Mouse (Mus musculus) hindbrain, embryonic 14.5 days (tissue): ENCODE results near the gene Poll. TPM values are rescaled to one million over a fixed set of nuclear protein-coding genes. Genes with fewer than 3 reads are reported as not detected.
"Not testable (repeated sequence)": the region's sequence is repeated elsewhere in the genome, so short reads cannot be mapped to it uniquely, and the experiment has no call there.

Source experiments
- ATAC-seq: fragments of 200-750 bp; cut with Nextera tagmentation; 2 replicates; pipeline ENCODE4 v1.8.0; 2017; ENCODE audit warnings: moderate number of reproducible peaks, mild to moderate bottlenecking, moderate TSS enrichment, moderate library complexity; ENCODE audit not compliant: low FRiP score
- DNase-seq: peaks from one replicate; pipeline ENCODE4 v3.0.0-alpha.2; 2015; ENCODE audit warnings: low spot score
- H3K27ac ChIP-seq: fragments of 300-500 bp; sonication (generic); 2 replicates; pipeline ENCODE4 v1.5.1; 2014; ENCODE audit warnings: mild to moderate bottlenecking, moderate library complexity
- H3K27me3 ChIP-seq: fragments of 300-500 bp; sonication (generic); 2 replicates; pipeline ENCODE4 v1.6.1; 2014; ENCODE audit warnings: mild to moderate bottlenecking, low read length, mixed read lengths; ENCODE audit not compliant: control insufficient read depth, insufficient read depth
- H3K36me3 ChIP-seq: fragments of 300-500 bp; sonication (generic); replicated peaks from 2 replicates; pipeline ENCODE4 v1.6.1; 2014; ENCODE audit not compliant: control insufficient read depth, insufficient read depth
- H3K4me1 ChIP-seq: fragments of 300-500 bp; sonication (generic); replicated peaks from 2 replicates; pipeline ENCODE4 v1.6.1; 2014; ENCODE audit warnings: antibody characterized with exemption, low read length, mixed read lengths; ENCODE audit not compliant: control insufficient read depth, insufficient read depth
- H3K4me2 ChIP-seq: fragments of 300-500 bp; sonication (generic); replicated peaks from 2 replicates; pipeline ENCODE4 v1.6.1; 2014; ENCODE audit warnings: mild to moderate bottlenecking, moderate library complexity
- H3K4me3 ChIP-seq: fragments of 300-500 bp; sonication (generic); replicated peaks from 2 replicates; pipeline ENCODE4 v1.5.1; 2014; ENCODE audit warnings: mild to moderate bottlenecking, low read length
- H3K9ac ChIP-seq: fragments of 300-500 bp; sonication (generic); 2 replicates; pipeline ENCODE4 v1.6.1; 2014
- H3K9me3 ChIP-seq: fragments of 300-500 bp; sonication (generic); 2 replicates; pipeline ENCODE4 v1.6.1; 2016; ENCODE audit warnings: low read length; ENCODE audit not compliant: control insufficient read depth
- WGBS: fragments of 180-500 bp; shearing (Covaris S2); extraction: QIAGEN DNeasy Blood & Tissue Kit; methylation state at CpG from one replicate; pipeline ENCODE4 v1.1.7; 2014; 5-methylcytosine and 5-hydroxymethylcytosine counted together
- polyA plus RNA-seq: library from polyadenylated mRNA; unstranded; fragments of >200 nt; fragmentation: Nextera tagmentation; extraction: Ambion mirVana; gene quantifications from 2 replicates; pipeline ENCODE4 v1.2.1, GENCODE M21; 2014

Poll gene
- polyA plus RNA-seq, 1 experiment from 2014 or later: 12.3 TPM

GRCm38 (mm10) chr19:45573033-45573432 is 12.7 kb upstream of the Poll start:
- H3K9me3 ChIP-seq: no peaks in the 10 kb centered on the region
- no peak overlapping the region for H3K4me3 ChIP-seq
- no peak overlapping the region for H3K9ac ChIP-seq
- H3K36me3 ChIP-seq: peaks cover 16% of the 10 kb centered on the region
- no peaks in the 10 kb centered on the region for H3K4me1 ChIP-seq
- no peak overlapping the region for H3K4me2 ChIP-seq
- 87% methylated on average over 6 of the region's 6 CpGs for WGBS
- no peak overlapping the region for H3K27ac ChIP-seq
- ATAC-seq (no peak), DNase-seq (no peak)
- H3K27me3 ChIP-seq: no peaks in the 10 kb centered on the region

DNA sequence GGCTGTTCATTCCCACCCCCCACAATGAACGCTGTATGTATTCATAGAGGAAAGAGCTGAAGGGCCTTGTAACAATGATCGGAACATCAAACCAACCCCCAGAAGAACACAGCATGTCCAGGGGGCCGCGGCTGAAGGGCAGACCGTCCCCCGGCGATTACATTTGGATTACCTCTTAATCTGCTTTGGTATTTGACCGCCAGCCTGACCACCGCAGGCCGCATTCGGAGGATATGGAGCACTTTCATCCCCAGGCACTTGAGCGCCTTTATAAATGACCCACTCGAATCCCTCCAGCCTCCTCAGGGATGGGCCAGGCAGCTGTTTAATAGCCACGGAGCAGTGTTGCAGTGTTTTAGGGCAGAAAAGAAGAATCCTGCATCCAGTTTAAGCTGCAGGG is 7.0 kb upstream of the Poll start:
- Histone ChIP-seq H3K4me3 (no peak overlapping the region), H3K27ac (no peak overlapping the region), H3K9me3 (no peaks in the 10 kb centered on the region), H3K27me3 (0 out of 2 replicates have a peak, but pooled peaks cover 4% of the 10 kb centered on the region), H3K4me1 (peaks cover 19% of the 10 kb centered on the region), H3K4me2 (no peak overlapping the region), H3K36me3 (peaks cover 6% of the 10 kb centered on the region; the same call in 1 of the 2 replicates), H3K9ac (0 out of 2 replicates have a peak overlapping the region, but pooled peaks have one; percentile 4)
- WGBS: 36% methylated on average over 14 of the region's 14 CpGs
- no peak for ATAC-seq
- DNase-seq: no peak

GRCm38 (mm10) chr19:45565925-45566715 is 5.8 kb upstream of the Poll start:
- 50% methylated on average over 15 of the region's 15 CpGs for WGBS
- H3K27me3 ChIP-seq: 0 out of 2 replicates have a peak, but pooled peaks cover 4% of the 10 kb centered on the region

DNA sequence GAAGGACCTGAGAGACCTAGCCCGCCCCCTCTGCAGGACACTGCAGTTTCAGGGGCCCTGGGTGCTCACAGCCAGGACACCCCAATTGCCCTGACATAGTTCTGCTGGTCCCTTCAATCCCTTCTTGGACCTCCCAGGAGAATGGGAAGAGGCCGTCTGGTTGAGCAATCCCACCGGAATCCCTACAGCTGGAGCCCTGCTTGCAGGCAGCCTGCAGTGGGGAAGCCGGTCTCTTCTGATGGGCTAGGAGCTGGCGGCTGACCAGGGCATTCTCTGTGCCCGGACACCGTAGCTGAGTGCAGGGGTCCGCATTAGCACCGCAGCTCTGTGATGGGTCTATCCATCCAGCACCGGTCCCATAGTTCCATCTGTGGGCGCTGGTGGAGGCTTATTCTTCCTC is 6.2 kb downstream of the Poll start:
- no peak overlapping the region for H3K27ac ChIP-seq
- H3K27me3 ChIP-seq: no peaks in the 10 kb centered on the region
- DNase-seq: no peak
- 0 out of 2 replicates have a peak, but pooled peaks cover under 1% of the 10 kb centered on the region for H3K4me1 ChIP-seq
- ATAC-seq: no peak
- H3K9ac ChIP-seq: no peak overlapping the region
- WGBS: 92% methylated on average over 11 of the region's 11 CpGs
- no peak overlapping the region for H3K4me3 ChIP-seq
- H3K9me3 ChIP-seq: no peaks in the 10 kb centered on the region
- H3K4me2 ChIP-seq: no peak overlapping the region
- H3K36me3 ChIP-seq: 0 out of 2 replicates have a peak, but pooled peaks cover 31% of the 10 kb centered on the region

More at GRCm38 (mm10) chr19:45565925-45566715, 5.8 kb upstream of the Poll start:
- H3K9ac ChIP-seq: no peak overlapping the region
- DNase-seq: no peak
- H3K4me2 ChIP-seq: 0 out of 2 replicates have a peak overlapping the region, but pooled peaks have one; percentile 12
- H3K9me3 ChIP-seq: no peaks in the 10 kb centered on the region
- H3K4me1 ChIP-seq: peaks cover 23% of the 10 kb centered on the region
- H3K36me3 ChIP-seq: no peaks in the 10 kb centered on the region
- peak overlapping the region; percentile 71 for H3K27ac ChIP-seq
- no peak for ATAC-seq
- no peak overlapping the region for H3K4me3 ChIP-seq

GRCm38 (mm10) chr19:45552187-45552586 is 8.1 kb downstream of the Poll start:
- WGBS: 76% methylated on average over 6 of the region's 6 CpGs
- H3K36me3 ChIP-seq: 0 out of 2 replicates have a peak, but pooled peaks cover 26% of the 10 kb centered on the region
- no peaks in the 10 kb centered on the region for H3K27me3 ChIP-seq
- H3K4me1 ChIP-seq: 0 out of 2 replicates have a peak, but pooled peaks cover 5% of the 10 kb centered on the region
- DNase-seq: no peak
- H3K27ac ChIP-seq: no peak overlapping the region
- no peak overlapping the region for H3K9ac ChIP-seq
- H3K4me2 ChIP-seq: no peak overlapping the region
- H3K9me3 ChIP-seq: no peaks in the 10 kb centered on the region
- H3K4me3 ChIP-seq: no peak overlapping the region
- ATAC-seq: no peak

DNA sequence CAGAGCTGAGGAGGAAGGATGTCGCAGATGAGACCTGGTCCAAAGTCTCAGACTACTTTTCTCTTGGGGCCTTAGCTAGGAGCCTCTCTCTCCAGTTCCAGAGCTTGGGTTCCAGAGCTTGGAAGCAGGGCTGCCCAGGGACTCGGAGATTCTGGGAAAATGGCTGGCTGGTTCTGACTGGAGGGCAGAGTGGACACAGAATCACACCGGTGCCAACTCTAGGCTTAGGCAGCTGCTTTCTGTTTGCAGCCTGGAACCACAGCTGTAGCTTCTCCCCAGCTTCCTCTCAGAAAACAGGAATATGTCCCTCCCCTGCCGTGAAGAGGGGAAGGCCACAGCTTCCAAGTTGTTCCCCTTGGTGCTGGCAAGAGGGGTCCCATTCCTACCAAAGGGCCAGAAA is 10.4 kb downstream of the Poll start:
- Histone ChIP-seq H3K36me3 (0 out of 2 replicates have a peak, but pooled peaks cover 18% of the 10 kb centered on the region), H3K9ac (no peak overlapping the region), H3K4me3 (no peak overlapping the region), H3K27me3 (peaks cover 11% of the 10 kb centered on the region), H3K9me3 (no peaks in the 10 kb centered on the region), H3K4me1 (0 out of 2 replicates have a peak, but pooled peaks cover 5% of the 10 kb centered on the region), H3K27ac (no peak overlapping the region), H3K4me2 (no peak overlapping the region)
- DNase-seq (no peak), ATAC-seq (no peak)
- WGBS: 83% methylated on average over 4 of the region's 4 CpGs

GRCm38 (mm10) chr19:45549128-45549915 is 11.0 kb downstream of the Poll start:
- H3K4me2 ChIP-seq: no peak overlapping the region
- H3K9ac ChIP-seq: no peak overlapping the region; the same call in 1 of the 2 replicates
- H3K4me3 ChIP-seq: no peak overlapping the region
- 0 out of 2 replicates have a peak, but pooled peaks cover 14% of the 10 kb centered on the region for H3K36me3 ChIP-seq
- H3K27me3 ChIP-seq: peaks cover 11% of the 10 kb centered on the region
- 55% methylated on average over 23 of the region's 23 CpGs for WGBS
- no peaks in the 10 kb centered on the region for H3K9me3 ChIP-seq
- H3K4me1 ChIP-seq: peaks cover 10% of the 10 kb centered on the region; the same call in 1 of the 2 replicates
- no peak for DNase-seq
- no peak overlapping the region; the same call in 1 of the 2 replicates for H3K27ac ChIP-seq
- no peak for ATAC-seq

- ATAC-seq, H3K27ac ChIP-seq, H3K4me1 ChIP-seq, H3K9me3 ChIP-seq, H3K4me3 ChIP-seq, H3K4me2 ChIP-seq, H3K36me3 ChIP-seq, DNase-seq, H3K9ac ChIP-seq: not testable (repeated sequence)
- peaks cover 19% of the 10 kb centered on the region for H3K27me3 ChIP-seq
Observed at GRCm38 (mm10) chr19:45548196-45548595, 12.1 kb downstream of the Poll start.

- ATAC-seq: peak; percentile 57
- WGBS: under 1% methylated on average over 30 of the region's 30 CpGs
- peak overlapping the region; percentile 30 for H3K4me3 ChIP-seq
- H3K36me3 ChIP-seq: no peaks in the 10 kb centered on the region
- no peak overlapping the region for H3K27ac ChIP-seq
- H3K9me3 ChIP-seq: no peaks in the 10 kb centered on the region
- DNase-seq: peak; percentile 86
- peaks cover 26% of the 10 kb centered on the region for H3K4me1 ChIP-seq
- H3K27me3 ChIP-seq: peaks cover 31% of the 10 kb centered on the region
- H3K4me2 ChIP-seq: peak overlapping the region; percentile 74
- peak overlapping the region; percentile 43 for H3K9ac ChIP-seq
Observed at GRCm38 (mm10) chr19:45544925-45545321, 15.4 kb downstream of the Poll start.
